Mouse (Mus musculus): ENCODE measurements around the gene Gm47955.
A peak's percentile ranks its signal among the peaks of the same experiment; 100 is the strongest.
"Not testable (repeated sequence)": the region's sequence is repeated elsewhere in the genome, so short reads cannot be mapped to it uniquely, and the experiment has no call there.

Gene Gm47955

DNA sequence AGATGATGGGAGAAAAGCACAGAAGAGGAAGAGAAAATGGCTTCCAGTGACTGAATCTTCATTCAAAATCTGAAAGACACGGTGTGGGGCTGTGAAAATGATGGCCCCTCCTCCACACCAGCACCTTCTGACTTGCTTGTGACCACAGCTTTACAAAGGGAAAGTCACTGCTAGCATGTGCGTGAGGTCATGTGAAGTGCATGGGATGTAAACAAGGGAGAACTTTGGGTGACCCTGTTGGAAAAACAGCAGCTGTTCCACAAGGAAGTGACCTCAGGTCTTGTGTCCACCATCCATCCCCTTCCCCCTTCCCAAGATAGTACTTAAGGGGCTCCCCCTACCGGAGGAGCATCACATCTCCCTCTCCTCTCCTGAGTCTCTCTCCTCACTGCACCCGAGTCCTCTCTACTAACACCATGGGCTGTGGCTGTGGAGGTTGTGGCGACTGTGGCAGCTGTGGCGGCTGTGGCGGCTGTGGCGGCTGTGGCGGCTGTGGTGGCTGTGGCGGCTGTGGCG is at the start of gene Gm47955:
Gm47955 (plus strand) TSS at position 417 of the 516 bp plus-strand sequence.
- peak; percentile 75 for DNase-seq (ENCODE audit: low read depth, low spot score)

DNA sequence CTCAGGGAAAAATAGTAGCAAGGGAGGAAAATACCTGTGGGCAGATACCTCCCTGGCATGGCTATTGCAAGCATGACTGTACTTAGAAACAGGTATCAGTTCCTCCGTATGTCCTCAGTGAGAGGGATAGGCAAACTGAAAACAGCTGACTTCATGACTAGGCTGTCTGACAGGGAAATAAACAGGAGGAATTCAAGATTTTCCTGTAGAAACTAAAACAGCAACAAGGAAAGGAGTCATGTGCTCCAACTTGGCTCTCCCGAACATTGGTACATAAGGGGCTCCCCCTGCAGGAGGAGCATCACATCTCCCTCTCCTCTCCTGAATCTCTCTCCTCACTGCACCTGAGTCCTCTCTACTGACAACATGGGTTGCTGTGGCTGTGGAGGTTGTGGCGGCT is 47.1 kb upstream of the Gm47955 start, which contains the start of gene A030005L19Rik:
A030005L19Rik (plus strand) TSS at position 301 of the 400 bp plus-strand sequence.
- DNase-seq (ENCODE audit: low read depth, low spot score) = peak; percentile 34

DNA sequence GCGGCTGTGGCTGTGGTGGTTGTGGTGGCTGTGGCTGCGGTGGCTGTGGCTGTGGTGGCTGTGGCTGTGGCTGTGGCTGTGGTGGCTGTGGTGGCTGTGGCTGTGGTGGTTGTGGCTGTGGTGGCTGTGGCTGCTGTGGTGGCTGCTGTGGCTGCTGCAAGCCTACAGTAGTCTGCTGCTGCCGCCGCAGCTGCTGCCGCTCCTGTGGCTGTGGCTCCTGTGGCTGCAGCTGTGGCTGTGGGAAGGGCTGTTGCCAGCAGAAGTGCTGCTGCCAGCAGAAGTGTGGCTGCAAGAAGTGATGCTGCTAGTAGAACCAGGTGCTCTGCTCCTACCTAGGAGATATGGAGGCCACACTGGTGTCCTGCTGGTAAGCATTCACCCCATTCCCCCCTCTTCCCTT is 46.7 kb upstream of the Gm47955 start:
- DNase-seq (ENCODE audit: low read depth, low spot score) = not testable (repeated sequence)

DNA sequence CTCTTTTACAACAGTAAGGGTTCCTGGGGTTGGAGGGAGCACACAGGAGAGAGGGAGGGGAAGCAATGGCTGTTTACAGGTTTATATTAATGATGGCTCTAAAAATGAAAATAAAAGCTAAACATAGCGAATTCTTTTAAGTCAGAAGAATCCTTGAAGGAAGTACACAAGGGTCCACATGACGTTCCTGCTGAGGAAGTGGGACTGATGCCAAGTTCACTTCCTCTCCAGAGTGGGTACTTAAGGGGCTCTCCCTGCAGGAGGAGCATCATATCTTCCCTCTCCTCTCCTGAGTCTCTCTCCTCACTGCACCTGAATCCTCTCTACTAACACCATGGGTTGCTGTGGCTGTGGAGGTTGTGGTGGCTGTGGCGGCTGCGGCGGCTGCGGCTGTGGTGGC is 35.4 kb upstream of the Gm47955 start, which contains the start of gene A030014E15Rik:
A030014E15Rik (plus strand) TSS at position 268 of the 400 bp plus-strand sequence.
- DNase-seq (ENCODE audit: low read depth, low spot score) = peak; percentile 18

DNA sequence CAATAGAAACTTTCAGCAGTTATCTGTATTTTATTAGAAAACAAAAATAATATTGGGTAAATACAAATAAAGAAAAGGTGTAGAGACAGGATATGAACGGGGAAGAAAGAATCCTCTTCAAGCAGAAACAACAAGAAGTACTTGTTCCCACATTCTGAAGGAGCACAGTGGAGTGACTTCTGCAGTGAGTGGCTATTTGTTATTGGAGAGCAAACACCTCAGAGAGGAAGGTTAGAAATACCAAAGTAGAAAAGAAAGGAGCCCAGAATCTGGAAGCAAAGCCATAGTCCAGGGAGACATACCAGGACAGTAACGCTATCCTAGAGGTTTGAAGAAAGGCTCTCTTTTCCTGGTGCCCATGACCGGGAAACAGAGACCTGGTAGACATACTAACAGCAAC is 29.5 kb upstream of the Gm47955 start:
- not testable (repeated sequence) for DNase-seq (ENCODE audit: low read depth, low spot score)

DNA sequence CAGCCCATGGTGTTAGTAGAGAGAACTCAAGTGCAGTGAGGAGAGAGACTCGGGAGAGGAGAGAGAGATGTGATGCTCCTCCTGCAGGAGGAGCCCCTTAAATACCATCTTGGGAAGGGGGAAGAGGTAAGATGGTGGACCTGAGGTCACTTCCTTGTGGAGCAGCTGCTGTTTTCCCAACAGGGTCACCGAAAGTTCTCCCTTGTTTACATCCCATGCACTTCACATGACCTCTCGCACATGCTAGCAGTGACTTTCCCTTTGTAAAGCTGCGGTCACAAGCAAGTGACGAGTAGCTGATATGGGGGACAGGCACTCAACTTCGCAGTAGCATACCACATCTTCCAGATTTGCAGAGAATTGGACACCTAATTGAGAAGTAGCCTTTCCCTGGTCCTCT is 28.8 kb upstream of the Gm47955 start, which contains the start of gene Gm6217:
Gm6217 (minus strand) TSS at position 74 of the 400 bp plus-strand sequence.
- DNase-seq (ENCODE audit: low read depth, low spot score) = not testable (repeated sequence)

DNA sequence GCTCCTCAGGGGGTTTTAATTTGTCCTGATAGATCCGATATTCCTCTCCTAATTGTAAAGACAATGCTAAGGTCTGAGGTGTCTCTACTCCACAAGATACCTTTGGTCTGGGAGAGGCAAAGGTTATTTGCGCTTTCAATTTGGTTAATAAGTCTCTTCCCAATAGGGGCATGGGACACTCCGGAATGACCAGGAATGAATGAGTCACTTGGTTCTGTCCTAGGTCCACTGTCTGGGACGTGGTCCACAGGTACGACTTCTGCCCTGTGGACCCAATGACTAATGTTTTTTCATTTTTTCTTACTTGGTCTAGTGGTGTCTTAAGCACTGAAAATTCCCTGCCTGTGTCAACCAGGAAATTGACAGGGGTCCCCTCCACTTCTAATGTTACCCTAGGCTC is 21.4 kb upstream of the Gm47955 start:
- no peak for DNase-seq (ENCODE audit: low read depth, low spot score)

DNA sequence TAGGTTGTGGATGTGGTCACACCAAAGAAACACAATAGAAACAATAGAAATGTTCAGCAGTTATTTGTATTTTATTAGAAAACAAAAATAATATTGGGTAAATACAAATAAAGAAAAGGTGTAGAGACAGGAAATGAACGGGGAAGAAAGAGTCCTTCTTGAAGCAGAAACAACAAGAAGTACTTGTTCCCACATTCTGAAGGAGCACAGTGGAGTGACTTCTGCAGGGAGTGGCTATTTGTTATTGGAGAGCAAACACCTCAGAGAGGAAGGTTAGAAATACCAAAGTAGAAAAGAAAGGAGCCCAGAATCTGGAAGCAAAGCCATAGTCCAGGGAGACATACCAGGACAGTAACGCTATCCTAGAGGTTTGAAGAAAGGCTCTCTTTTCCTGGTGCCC is 17.6 kb upstream of the Gm47955 start:
- not testable (repeated sequence) for DNase-seq (ENCODE audit: low read depth, low spot score)

DNA sequence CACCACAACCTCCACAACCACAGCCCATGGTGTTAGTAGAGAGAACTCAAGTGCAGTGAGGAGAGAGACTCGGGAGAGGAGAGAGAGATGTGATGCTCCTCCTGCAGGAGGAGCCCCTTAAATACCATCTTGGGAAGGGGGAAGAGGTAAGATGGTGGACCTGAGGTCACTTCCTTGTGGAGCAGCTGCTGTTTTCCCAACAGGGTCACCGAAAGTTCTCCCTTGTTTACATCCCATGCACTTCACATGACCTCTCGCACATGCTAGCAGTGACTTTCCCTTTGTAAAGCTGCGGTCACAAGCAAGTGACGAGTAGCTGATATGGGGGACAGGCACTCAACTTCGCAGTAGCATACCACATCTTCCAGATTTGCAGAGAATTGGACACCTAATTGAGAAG is 16.8 kb upstream of the Gm47955 start, which contains the start of gene A030003K21Rik:
A030003K21Rik (minus strand) TSS at position 94 of the 400 bp plus-strand sequence.
- DNase-seq (ENCODE audit: low read depth, low spot score) = not testable (repeated sequence)

DNA sequence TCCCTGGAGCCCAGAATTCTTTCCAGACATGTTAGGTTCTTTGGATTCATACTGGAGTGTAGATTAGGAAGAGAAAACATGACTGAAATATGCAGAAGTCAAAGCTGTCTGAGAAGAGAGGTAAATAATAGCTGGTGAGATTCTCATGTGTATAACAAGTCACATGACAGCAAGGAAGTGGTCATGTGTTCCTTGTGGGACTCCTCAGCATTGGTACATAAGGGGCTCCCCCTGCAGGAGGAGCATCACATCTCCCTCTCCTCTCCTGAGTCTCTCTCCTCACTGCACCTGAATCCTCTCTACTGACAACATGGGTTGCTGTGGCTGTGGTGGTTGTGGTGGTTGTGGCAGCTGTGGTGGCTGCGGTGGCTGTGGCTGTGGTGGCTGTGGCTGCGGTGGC is 14.1 kb upstream of the Gm47955 start:
- DNase-seq (ENCODE audit: low read depth, low spot score) = not testable (repeated sequence)

DNA sequence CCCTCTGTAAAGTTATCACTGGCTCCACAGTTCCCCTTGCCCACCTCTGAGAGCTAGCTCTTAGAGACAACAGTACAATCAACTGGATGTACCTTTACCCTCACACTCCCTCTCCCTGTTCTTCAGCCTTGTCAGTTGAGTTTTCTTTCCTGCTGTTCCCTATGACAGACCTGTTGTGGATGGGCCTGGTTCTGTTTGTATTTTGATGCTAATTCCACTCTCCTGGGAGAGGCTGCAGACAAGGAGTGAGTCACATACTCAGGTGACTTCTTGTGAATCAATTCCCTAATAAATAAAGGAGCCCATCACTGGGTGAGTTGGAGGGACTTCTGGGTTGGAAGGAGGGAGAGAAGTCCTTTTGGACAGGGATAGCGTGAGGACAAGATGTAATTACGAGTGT is 11.5 kb upstream of the Gm47955 start:
- peak; percentile 58 for DNase-seq (ENCODE audit: low read depth, low spot score)

DNA sequence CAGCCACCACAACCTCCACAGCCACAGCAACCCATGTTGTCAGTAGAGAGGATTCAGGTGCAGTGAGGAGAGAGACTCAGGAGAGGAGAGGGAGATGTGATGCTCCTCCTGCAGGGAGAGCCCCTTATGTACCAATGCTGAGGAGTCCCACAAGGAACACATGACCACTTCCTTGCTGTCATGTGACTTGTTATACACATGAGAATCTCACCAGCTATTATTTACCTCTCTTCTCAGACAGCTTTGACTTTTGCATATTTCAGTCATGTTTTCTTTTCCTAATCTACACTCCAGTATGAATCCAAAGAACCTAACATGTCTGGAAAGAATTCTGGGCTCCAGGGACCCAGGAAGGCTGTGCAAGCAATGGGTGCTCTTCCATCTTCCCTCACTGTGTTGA is 4.2 kb upstream of the Gm47955 start, which contains the start of gene Gm7544:
Gm7544 (minus strand) TSS at position 101 of the 400 bp plus-strand sequence.
- not testable (repeated sequence) for DNase-seq (ENCODE audit: low read depth, low spot score)

DNA sequence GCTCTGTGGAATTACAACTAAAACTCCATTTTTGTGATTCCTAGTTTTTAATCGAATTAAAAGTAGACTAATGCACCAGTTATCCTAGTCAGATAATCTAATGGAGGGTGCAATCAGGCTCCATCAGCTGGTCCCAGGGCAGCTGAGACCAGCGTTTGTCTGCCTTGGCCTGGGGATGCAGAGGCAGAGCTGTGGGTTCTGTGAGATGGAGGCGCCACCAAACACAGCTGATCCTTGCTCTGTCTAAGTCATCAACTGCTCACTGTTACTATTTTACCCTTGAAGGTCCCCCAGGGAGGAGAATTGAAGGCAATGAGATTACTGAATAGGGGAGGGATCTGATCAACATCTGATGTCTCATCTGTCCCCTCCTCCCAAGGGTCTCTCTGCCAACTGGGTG is 6.3 kb downstream of the Gm47955 start:
- no peak for DNase-seq (ENCODE audit: low read depth, low spot score)

DNA sequence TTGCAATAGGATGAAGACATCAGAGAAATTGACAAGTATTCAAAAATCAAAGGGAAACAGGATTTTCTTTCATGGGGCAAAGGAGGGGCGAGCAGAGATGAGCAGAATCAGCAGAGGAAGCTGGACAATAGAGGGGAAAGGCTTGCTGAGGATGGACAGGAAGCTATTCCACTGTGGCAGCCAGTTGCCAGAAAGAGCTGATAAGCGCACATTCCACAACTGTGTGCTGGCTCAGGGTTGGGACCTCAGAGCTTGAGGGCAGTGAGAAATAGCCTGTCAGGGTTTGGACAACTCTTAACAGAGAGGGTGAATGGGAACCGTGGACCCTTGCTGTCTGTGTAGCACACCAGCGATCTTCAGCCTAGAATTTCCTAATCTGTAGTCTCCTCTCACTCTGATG is 12.0 kb downstream of the Gm47955 start:
- DNase-seq (ENCODE audit: low read depth, low spot score) = no peak

DNA sequence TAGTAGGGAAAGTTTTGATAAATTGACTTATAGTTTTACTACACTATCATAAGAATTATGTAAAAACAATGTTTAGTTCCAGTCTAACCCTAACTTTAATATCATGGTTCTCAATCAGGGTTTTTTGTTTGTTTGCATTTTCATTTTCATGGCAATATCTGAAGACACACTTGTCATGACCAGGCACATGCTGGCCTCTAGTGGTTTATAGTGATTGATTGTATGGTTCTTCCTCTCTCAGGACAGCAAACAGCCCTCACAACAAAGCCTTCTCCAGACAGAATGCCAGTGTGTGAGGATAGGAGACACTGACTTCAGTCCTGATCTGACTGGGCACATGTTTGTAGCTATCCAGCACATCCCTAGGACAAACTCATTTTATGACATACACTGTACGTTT is 13.2 kb downstream of the Gm47955 start:
- no peak for DNase-seq (ENCODE audit: low read depth, low spot score)

DNA sequence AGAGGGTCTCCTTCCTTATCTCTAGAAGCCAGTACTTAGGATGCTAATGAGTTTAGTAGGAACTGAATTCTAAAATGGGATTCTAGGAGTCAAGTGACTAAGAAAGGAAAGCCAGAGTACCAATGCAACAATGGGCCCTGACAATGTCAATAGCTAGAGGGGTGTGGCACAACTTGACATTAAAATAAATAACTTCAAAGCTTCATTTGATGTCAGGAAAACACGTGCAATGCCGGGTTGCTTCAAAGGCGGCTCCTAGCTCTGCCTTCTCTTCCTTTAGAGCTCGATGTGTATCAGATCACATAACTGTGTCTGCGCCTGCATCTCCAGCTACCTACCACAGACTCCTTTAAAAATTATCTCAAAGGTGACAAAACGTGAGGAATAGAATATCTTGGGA is 13.8 kb downstream of the Gm47955 start:
- DNase-seq (ENCODE audit: low read depth, low spot score) = peak; percentile 18

DNA sequence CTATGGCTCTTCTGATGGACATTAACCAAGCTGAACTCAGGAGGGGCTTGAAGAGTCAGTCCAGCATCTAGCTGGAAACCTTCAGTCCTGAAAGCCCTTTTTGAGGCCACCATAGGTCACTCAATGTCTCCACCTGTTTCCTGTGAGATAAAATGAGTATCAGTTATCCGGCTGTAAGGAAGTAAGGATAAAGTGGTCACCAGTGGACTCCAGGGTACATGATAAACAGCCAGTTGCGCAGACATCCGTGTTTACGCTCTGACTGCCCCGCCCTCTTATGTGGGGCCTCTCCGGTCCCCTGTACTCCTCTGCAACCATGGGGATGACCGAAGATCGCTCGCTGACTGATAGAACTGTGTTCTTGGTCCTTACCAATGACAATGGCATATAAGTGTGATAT is 14.3 kb downstream of the Gm47955 start:
- DNase-seq (ENCODE audit: low read depth, low spot score) = no peak

DNA sequence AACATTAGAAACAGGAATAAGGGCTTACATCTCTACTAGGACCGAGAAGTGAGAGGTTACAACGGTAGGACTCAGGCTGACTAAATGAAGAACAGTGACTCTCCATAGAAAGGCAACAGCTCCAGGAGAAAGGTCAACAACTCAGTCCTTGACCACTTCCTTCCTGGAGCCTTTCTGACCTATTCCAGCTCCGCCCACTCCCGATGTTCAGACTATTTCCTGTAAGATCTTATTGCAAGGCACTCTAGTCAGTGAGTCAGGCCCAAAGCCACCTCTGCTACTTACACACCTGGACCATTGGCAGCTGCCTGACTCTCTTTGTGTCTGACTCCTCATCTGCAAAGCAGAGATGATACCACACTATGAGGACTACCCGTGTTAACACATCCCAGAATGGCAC is 15.7 kb downstream of the Gm47955 start:
- DNase-seq (ENCODE audit: low read depth, low spot score) = no peak

DNA sequence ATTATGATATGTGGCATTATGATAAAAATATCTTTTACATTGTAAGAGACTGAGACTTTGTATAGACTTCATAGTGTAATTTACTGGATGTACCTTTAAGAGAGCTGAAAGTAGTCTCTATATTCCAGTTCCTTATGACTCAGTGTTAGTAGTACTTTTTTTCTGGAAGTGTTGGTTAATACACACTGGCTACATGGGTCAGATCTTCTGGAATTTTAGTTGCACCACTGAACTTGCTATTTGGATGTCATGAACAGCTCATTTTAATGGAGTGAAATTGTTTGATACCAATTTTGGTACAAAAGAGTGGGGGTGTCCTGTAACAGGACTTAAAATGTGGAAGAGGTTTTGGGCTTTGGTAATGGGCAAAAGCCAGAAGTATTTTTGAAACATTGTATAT is 17.8 kb downstream of the Gm47955 start:
- no peak for DNase-seq (ENCODE audit: low read depth, low spot score)

DNA sequence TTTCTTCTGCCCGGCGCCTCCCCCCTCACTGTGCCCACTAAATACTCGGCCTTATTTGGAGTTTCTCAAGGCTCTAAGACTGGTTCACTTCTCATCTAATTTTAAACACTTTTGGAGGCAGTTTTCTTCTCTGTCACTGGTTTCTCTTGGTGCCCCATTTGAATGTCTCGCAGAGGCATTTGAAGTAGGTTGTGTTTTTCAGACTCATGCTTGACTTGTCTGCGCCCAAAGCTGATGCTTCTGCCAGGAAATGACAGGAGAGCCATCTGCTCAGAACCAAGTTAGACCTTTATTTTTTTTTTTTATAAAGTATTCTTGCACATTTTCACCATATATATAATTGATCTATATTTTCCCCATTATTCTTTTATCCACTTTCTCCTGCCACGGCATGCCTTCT is 26.7 kb downstream of the Gm47955 start:
- no peak for DNase-seq (ENCODE audit: low read depth, low spot score)

DNA sequence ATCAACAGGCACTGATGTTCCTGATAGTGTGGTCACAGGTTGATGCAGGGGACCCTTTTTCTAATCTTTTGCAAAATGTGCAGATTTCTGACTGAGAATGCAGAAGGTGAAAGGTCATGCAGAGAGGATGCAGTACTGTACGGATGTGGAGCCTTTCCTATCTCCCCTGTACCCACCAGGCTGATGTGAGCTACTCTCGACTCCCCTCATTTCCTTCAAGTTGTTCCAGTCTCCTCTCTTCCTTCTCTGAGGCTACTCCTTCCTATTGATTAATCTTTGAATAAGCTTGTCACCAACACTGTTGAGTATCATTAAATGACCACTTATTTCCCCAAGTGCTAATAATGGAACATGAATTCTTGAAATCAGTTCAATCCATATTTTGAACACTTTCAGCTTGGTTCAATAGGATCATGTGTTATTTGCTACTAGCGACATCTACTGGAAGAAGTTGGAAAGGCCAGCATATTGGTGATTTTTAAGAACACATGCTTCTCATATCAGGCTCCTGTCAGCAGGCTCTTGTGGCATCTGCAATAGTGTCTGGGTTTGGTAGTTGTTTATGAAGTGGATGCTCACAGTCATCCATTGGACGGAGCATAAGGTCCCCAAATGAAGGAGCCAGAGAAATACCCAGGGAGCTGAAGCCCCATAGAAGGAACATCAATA is 27.6 kb downstream of the Gm47955 start:
- DNase-seq (ENCODE audit: low read depth, low spot score) = peak; percentile 57

DNA sequence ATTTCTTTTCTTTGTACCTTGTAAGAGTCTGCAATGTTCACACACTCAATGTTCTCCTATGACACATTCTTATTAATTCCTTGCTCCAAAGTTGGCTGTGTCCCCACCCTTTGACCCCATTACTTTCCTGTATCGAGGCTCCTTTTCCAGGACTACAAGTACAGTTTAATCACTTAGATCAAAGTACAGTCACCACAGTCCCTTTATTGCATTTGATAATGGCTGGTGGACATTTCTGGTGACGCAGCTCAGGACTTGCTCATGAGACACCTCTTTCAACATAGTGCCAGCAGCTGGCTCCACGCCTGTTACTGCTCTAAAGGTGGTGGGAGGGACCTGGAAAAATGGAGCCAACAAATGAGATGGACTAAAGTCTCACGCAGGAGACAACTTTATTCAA is 31.0 kb downstream of the Gm47955 start:
- DNase-seq (ENCODE audit: low read depth, low spot score) = no peak

DNA sequence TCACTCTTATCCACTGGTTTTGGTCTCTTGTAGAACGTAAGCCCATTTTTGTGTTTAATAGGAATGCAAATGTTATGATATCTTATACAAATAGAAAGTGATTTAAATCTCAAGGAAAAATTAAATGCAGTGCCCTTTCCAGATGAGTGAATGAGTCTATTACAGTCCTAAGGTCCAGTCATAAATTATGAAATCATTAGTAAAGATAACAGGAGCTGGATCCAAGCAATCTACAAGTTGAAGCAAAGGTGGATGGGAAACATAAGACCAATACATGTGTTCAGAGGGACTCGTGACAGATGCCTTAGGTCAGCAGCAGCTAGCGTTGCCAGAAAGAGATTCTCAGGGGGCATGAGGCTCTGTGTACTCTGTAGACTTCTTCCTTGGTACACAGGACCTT is 31.5 kb downstream of the Gm47955 start:
- no peak for DNase-seq (ENCODE audit: low read depth, low spot score)
